Mouse (Mus musculus) ovary, postnatal 10 days (tissue): ENCODE measurements around the gene Tox2.

Source experiments
- DNase-seq: peaks from one replicate; pipeline ENCODE4 v3.0.0; 2022; ENCODE audit warnings: low spot score

Tox2 gene

GRCm38 (mm10) chr2:163205262-163205647 lies 2.3 kb downstream of the Tox2 start:
- DNase-seq, result no peak

GRCm38 (mm10) chr2:163205737-163206490 lies 3.0 kb downstream of the Tox2 start:
- DNase-seq, result no peak

GRCm38 (mm10) chr2:163207315-163207714 lies 4.4 kb downstream of the Tox2 start:
- no peak for DNase-seq

- DNase-seq, result no peak
Measured at GRCm38 (mm10) chr2:163209139-163209538, 6.2 kb downstream of the Tox2 start.

- no peak for DNase-seq
Measured at GRCm38 (mm10) chr2:163213085-163213484, 10.2 kb downstream of the Tox2 start.

GRCm38 (mm10) chr2:163218095-163218494 lies 15.2 kb downstream of the Tox2 start:
- DNase-seq, result no peak

GRCm38 (mm10) chr2:163218571-163218970 lies 15.6 kb downstream of the Tox2 start:
- no peak for DNase-seq

GRCm38 (mm10) chr2:163219447-163219846 lies 16.5 kb downstream of the Tox2 start:
- no peak for DNase-seq

GRCm38 (mm10) chr2:163220706-163221105 lies 17.8 kb downstream of the Tox2 start:
- DNase-seq, result no peak

- DNase-seq, result no peak
Measured at GRCm38 (mm10) chr2:163225302-163225701, 22.4 kb downstream of the Tox2 start.

GRCm38 (mm10) chr2:163229050-163229449 lies 26.1 kb downstream of the Tox2 start:
- no peak for DNase-seq

GRCm38 (mm10) chr2:163231781-163232534 lies 29.0 kb downstream of the Tox2 start:
- DNase-seq, result no peak

- DNase-seq, result no peak
Measured at GRCm38 (mm10) chr2:163233666-163234065, 30.7 kb downstream of the Tox2 start.

- DNase-seq, result no peak
Measured at GRCm38 (mm10) chr2:163236057-163236456, 33.1 kb downstream of the Tox2 start.

- no peak for DNase-seq
Measured at GRCm38 (mm10) chr2:163237999-163238529, 35.1 kb downstream of the Tox2 start.

- no peak for DNase-seq
Measured at GRCm38 (mm10) chr2:163239945-163240344, 37.0 kb downstream of the Tox2 start.

- no peak for DNase-seq
Measured at GRCm38 (mm10) chr2:163241867-163242266, 38.9 kb downstream of the Tox2 start.

GRCm38 (mm10) chr2:163243917-163244852 lies 41.3 kb downstream of the Tox2 start:
- no peak for DNase-seq

- DNase-seq, result no peak
Measured at GRCm38 (mm10) chr2:163248912-163249311, 46.0 kb downstream of the Tox2 start.

GRCm38 (mm10) chr2:163252645-163253044 lies 49.7 kb downstream of the Tox2 start:
- no peak for DNase-seq

- DNase-seq, result no peak
Measured at GRCm38 (mm10) chr2:163253248-163254099, 50.5 kb downstream of the Tox2 start.
